Mouse (Mus musculus) MN1 (cell line): ENCODE measurements around the gene Hoxa5.

Experiments used
- DNase-seq: peaks from one replicate; pipeline ENCODE4 v3.0.0-alpha.2; 2016; ENCODE audit warnings: low spot score

The Hoxa5 gene

DNA sequence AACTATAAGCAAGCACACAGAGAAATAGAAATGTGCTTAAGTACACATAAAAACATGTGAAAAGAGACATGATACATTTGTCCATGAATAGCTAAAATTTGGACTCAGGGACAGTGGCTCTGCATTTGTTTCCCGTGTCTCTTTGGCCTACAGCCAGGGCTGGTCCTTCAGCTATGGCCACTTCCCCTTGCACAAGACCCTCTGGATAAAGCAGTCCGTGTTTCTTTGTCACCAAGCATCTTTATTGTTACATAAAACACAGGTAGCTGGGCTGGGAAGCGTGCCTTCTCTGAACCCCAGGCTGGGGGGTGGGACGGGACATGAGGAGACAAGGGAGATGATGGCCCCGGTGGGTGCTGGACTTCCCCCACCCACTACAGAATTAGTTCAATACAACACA, 9.9 kb upstream of the Hoxa5 start:
- DNase-seq: no peak

DNA sequence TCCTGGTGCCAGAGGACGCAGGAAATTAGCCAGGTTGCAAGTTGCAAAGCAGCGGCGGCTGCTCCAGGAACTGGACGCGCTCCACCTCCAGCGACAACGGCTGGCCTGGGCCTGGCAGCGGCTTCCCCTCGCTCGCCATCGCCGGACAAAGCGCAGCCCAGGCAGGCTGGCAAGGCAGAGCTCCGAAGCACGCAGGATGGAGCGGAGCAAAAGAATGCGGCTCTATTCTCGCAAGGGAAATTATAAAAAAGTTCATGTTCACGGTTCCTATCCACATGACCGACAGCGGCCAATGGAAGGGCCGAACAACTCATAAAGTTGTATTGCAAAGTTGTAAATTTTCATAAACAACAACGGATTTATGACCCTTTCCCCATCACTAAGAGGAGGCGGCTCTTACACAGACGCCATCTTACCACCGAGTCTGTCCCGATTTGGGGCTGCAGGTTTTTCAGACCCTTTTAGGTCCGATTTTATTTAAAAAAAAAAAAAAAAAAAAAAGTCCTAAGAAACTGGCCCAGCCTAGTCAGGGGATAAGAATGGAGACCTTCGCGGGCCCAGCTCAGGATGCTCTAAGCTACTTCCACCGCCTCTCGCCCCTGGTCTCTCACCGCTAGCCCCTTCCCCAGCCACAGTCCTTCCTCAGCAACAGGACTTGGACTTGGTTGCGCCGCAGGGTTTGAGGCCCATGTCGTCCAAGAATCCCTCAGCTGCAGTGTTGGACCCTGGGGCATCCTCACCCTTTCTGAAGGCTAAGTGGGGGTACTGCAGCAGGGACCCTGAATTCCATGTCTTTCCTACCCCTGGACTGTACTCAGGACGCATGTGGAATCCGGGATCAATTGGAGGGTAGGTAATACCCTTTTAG, 9.0 kb upstream of the Hoxa5 start, which contains the start of the genes Hoxa3 and Gm28308:
Gene Hoxa3 (minus strand): TSS at position 218 of the 868 bp plus-strand sequence.
Gene Gm28308 (minus strand): TSS at position 221 of the 868 bp plus-strand sequence.
- no peak for DNase-seq

DNA sequence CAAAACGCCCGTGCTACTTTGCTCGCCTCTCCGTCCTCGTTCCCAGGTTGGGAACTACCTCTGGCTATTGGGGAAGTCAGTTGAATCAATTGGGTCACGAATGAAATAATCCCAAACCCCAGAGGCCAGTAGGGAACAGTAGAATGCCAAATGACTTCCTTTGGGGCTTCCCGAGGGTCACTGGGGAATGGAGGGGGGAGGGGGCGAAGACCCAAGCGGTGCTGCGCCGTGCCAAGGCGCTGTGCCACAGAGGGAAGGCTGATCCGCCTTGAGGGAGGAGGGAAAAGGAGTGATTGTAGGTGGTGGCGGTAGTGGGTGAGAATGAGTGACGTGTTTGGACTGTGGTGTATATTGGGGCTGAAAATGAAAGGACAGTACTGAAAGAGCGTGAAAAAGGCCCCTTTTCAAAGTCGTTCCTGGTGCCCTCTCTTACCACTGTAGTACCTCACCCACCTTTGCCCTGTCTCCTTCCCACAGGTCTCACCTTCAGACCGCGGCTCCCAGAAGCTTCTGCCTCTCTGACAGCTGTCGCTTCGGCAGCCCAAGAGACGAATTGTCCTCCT, 8.2 kb upstream of the Hoxa5 start:
- no peak for DNase-seq

DNA sequence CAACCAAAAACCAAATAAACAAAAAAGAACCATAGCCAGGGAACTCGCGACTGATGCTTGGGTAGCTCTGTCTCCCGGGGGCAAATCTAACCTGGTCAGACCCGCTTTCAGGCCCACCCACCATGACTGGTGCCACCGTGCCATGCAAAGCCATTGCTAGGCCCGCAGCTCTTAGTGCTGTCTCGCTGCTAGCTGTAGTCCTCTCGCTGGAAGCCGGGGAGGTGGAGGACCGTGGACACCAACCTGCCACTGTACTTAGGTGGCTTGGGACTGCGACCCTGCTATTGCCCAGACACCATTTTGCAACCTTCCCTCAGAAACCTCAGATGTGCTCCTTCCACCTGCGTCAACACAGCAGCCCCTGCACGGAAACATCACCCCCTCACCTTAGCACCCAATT, 7.6 kb upstream of the Hoxa5 start:
- DNase-seq: no peak

DNA sequence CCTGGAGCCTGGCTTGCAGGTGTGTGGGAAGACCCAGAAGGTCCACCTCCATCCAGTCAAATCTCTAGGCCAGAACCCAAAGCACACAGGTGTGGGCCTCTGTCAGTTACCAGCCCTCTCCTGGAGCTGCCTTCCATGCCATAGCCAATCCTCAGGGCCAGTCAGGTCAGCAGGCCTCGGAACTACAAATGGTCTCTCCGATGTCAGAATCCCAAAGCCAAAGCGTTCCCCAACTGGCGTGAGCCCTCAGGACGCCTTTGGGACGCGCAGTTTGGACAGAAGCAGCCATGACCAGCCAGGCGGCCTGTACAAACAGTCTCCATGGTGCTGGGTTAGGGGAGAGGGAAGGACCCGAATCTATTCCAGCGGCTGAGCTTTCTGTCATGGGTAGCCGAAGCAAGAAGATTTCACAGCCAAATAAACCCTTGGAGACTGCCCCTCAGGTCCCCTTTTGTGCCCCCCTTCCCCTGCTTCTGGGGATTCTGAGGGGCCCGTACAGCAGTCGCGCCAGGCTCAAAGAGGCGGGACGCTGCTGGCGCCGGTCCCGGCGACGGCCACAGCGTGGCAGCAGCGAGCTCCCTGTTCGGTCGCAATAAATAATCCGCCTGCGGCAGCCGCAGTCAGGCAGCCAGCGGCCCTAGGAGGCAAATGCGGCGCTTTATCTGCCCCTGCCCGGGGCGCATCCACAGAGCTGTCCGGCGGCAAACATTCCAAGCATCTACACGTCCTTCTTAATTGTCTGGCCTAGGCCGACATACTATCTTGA, 7.0 kb upstream of the Hoxa5 start:
- peak; percentile 58 for DNase-seq

DNA sequence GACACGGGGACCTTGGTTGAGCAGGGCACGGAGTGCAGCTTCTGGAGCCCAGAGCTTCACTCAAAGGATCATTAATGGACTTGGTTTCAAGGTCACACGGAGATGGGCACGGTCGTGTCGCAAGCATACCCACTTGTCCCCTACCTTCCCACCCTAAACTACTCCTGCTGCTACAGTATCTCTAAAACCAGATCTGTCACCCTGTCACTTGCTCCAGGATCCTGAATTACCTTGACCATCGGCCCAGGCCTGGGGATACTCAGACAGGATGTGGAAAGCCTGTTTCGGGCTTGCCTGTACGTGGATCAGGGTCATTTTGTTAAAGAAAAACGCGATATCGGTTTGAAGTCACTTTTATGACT, 5.3 kb upstream of the Hoxa5 start:
- DNase-seq: no peak

DNA sequence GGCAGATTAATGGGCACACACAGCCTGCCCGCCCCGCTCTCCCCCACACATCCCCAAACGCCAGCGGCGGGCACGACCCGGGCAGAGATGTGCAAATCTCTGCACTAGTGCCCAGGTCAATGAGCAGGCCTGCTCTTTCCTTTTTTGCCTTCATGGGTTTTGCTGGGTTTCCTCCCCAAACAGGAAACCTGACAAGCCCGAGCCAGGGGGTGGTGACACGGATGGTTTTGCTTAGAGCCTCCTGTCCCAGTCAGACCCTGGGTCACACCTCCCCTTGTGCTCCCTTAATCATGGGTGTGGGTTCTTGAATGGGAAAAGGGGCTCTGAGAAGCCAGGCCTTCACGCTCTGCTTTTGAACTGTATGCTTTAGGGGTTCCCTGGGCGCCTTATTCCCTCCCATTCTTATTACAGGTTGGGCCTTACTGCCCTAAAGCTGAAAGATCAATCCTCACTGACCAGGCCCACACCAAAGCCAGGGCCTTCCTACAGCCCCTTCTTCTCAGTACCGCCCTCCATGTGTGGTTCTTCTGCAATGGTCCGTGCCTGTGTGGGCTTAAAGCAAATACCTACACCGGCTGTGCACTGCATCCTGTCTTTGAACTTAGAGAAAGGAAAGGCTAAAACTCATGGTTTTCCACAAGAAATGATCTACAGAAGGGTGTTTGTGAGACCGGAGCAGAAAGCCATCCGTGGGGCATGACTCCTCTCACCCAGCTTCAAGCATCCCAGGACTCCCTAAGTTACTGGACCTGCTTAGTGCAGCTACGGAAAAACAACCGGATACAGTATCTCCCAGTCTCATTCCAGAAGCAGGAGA, 4.7 kb upstream of the Hoxa5 start:
- DNase-seq: no peak

DNA sequence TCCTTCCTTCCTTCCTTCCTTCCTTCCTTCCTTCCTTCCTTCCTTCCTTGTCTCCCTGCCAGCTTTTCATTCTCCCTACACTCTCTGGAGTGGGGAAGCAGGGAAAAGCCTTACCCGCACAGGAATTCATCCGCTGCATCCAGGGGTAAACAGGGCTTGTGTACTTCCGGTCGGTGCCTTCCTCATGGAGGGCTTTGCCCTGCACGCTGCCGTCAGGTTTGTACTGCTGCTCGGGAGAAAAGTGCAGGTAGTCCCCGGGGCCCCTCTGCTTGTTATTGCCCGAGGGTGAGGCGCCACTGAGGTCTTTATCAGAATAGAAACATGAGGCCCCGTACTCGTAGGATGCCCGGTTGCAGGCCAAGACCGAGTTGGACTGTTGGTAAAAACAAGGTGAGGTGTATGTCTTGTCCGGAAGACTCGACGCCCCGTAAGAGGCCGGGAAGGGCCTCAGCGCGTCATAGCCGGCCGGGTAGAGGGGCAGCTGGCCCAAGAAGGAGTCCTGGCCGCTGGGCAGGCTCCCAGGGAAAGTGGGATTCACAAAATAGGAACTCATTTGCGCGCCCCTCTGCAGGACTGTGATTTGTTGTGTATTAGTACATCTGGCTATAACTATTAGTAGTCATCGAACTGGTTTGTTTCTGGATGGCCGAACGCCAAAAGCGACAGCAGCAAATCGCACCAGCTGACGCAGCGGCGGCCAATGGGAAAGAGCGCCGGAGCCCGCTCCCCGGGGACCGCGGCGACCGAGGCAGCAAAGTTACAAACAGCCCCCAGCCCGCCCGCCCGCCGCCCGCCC, 3.9 kb upstream of the Hoxa5 start, which contains the start of gene Hoxa6:
Gene Hoxa6 (minus strand): TSS at position 651 of the 796 bp plus-strand sequence.
- DNase-seq: no peak

DNA sequence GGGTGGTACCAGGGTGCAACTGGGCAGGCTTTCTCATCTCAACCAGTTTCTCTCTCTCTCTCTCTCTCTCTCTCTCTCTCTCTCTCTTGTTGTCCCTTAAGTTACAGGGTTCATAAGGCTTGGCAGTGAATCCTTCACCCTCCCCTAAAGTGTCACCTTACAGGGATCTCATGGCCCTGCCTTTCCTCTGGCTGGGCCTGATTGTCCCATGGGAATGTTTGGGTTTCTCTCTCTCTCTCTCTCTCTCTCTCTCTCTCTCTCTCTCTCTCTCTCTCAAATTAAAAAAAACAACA, 3.2 kb upstream of the Hoxa5 start:
- DNase-seq: no peak

DNA sequence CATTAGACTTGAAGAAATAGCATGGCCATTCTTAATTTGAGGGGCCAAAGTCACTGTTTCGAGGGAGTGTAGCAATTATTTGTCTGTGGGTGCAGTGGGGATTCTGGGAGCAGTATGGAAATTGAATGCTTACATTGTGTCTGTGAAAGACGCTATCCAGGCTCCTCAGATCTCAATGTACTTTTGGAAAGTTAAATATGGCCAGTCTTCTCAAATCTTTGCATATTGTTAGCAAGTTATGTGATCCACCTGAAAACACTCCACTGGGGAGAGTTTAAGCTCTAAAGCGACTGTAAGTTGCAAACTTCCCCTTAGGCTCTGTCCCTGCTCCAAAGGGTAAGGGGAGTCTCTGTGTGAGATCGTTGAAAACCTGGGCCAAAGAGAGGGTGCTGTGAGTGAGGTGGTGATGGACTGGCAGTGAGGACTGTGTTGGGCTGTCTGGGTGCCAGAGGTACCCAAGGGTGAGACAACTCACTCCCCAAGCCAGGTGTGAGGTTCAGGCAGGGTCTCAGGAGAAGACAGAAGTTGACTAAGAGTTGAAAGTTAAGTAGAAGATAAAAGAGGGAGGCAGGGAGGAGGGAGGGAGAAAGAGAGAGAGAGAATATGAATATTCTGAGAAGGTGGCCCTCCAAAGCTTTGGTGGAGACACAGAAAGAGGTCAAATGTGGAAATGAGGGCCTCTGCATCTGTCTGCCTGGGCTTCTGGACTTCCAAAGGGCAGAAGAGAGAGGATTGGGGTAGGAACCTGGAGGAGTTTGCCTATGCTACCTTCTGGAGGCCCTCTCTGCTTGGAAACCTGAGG, 2.7 kb upstream of the Hoxa5 start:
- DNase-seq: no peak

DNA sequence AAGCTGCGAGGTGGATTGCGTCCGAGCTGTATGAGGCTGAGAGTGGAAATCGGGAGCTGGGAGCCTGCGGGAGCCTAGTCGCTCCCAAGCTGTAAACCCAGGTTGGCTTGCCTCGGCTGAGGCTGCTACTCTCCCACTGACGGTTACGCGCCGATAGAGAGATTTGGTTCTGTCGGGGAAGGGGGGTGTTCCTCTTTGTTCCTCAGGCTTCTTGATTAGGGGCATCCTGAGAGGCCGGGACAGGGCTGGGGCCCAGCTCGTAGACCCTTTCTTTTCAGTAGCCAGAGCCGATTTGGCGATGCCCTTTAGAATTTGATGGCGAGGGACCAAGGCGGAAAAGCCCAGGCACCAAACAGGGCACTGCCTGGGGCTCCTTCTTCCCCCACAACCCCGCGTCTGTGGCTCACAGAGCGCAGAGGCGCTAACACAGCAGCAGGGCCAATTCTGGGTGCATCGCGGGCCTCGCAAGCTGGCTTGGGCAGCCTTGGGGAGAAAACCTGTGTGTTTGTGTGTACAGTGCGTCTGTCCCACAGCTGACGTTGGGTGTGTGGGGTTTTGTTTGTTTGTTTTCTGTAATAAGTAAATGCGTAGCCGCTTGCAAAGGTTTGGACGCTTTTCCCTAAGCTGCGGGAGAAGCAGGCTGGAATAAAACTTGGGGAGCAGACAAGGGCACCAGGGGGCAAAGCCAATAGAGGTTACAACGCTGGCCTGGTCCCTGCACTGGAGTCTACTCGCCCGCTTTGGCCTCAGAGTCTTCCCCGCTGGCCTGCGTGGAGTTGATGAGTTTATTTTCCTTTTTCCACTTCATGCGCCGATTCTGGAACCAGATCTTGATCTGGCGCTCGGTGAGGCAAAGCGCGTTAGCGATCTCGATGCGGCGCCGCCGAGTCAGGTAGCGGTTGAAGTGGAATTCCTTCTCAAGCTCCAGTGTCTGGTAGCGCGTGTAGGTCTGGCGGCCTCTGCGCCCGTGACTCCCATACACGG, 1.5 kb upstream of the Hoxa5 start:
- no peak for DNase-seq

DNA sequence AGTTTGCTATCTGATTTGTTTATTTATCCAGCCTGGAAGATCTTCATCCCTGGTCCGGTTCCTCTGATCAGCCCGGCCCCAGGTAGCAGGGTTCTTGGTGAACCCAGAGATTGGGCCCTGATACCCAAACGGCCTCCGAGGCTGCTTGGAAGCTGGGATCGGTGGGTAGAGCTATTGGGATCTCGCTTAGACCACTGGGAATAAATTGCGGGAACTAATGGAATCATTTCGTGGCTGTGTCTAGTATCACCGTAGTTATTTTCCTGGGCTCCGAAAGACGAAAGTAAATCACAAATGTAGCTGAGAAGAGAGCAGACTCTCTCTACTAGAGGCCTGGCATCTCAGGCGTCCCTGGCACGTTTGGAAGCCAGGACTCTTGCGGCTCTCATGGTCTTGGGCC, 834 bp upstream of the Hoxa5 start:
- DNase-seq: no peak

DNA sequence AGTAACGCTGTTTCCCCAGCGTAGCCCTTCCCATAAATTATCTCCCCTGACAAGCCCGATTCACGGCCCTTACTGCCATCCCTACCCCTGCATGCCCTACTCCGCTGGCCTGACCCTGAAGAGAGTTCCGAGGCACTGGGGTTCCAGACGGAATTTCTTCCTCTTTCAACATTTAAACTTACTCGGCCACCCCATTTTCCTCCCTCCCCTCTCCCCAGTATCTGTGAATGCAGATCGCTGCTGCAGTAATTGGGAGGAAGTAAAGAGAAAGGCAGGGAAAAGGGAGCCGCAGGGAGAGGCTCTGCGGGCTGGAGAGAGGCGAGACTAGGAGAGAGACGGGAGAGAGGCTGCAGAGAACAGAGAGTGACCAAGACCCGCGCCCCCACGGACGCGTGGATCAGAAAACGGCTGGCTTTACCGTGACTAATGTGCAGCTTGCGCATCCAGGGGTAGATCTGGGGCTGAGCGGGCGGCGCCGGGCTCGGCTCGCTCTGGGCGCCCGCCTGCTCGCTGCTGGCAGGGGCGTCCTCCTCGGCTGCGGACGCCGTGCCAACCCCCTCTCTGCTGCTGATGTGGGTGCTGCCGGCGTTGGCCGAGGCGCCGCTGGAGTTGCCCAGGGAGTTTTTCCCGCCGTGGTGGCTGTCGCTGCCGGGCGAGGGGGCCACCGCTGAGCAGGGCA, 877 bp downstream of the Hoxa5 start:
- DNase-seq: no peak

DNA sequence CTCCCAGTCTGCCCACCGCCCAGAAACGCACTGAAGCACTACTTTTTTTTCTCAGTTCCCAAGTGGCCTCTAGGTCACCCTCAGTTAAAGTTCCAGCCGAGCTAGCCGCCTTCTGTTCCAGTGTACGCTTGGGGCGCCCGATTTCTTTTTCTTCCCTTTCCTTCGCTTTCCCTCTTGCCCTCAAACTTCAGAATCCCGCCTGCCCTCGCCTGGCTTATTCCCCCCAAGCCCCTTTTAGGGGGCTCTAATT, 1.3 kb downstream of the Hoxa5 start:
- no peak for DNase-seq

DNA sequence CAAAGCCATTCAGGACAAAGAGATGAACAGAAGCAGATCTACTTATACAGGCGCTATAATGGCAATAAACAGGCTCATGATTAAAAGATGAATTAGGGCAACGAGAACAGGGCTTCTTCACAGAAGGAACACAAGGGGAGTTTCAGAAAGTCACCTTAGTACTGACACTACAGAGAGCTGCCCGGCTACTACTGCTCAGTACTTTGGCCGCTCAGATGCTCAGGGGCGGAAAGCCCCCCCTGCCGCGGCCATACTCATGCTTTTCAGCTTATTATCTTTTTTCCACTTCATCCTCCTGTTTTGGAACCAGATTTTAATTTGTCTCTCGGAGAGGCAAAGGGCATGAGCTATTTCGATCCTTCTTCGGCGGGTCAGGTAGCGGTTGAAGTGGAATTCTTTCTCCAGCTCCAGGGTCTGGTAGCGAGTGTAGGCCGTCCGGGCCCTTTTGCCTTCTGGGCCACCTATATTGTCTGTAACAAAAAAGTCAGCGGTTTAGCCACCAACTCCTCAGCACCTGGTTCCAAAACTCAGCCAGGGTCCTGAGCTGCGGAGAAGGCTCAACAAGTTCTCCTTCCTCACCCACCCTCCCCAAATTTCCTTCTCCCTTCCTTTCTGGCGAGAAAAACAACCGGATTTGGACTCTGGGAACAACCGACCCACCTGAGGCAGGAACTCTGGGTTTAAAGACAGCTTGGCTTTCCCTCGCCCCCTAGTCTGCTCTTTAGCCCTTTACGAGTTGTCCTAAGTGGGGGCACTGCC, 1.8 kb downstream of the Hoxa5 start:
- no peak for DNase-seq

DNA sequence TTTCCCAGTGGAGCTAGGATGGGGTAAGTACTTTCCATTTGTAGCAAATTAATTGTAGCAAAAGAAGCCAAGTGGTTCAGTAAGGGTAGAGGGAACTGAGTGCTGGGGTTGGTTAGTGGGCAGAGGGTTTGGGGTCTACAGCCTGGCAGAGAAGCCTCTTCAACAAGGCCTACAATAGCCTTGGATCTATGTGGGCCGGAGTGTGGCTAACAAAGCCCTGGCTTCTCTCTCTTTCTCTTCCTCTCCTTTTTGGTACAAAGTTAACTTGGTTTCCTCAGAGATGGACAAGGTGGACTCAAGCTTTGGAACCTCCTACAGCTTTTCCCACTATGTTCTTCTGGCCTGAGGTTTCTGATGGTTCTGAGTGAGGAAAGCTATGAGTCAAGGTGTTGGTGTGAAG, 3.1 kb downstream of the Hoxa5 start:
- DNase-seq: no peak

DNA sequence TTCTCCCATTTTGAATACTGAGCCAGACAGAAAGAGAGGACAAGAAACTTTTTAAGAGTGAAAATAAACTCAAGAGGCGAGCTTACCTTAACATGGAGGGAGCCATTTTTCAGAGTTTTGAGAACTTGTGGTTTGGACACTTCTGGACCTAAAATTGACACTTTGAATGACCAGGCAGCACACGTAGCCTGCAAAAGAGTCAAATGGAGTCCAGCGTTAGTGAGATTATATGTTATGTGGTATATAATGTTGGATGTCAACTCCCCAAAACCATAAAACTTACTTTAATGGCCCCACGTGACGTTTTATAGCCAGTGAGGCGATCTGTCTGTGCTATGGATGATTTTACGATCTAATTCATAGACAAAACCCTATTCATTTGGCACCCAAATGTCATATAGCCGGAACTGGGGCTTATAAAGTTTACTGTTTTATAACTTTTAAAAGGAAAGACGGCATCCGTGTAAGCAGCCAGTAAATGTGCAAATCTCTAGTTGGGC, 3.6 kb downstream of the Hoxa5 start:
- DNase-seq: no peak

DNA sequence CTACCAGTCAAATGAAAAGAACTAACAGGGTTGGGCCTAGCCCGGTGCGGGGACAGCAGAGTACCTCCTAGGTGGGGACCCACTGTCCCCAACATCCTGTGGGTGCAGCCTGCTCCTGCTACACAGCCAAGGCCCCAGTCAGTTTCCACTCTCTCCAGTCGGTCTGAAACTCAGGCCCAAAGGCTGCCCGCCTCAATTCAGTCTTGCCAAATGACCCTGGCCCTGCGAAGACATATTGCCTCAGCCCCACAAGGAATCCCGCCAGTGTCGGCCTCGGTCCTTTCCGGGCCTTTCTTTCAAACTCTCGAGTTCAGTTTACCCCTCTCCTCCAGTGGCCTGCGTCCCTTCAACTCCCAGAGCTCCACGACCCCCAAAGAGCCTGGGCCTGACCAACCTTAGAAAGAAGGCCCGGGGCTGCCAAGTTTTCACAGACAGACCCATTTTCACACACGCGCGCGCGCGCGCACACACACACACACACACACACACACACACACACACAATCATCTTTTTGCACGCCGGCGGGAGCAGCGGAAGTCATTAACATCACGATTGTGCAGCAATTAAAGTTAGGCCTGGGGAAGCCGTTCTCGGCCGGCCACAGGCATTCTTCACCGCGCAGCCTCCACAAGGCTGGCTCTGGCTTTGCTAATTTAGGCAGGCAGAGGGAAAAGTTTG, 4.2 kb downstream of the Hoxa5 start:
- no peak for DNase-seq
